Mouse (Mus musculus): ENCODE results near the gene Plekhs1. TPM values are rescaled to one million over a fixed set of nuclear protein-coding genes. Genes with fewer than 3 reads are reported as not detected.

Plekhs1 gene
- 0.09 and 0.15 TPM in 2 replicates for polyA plus RNA-seq (2021; fragmentation: Nextera tagmentation)
- long read RNA-seq, experiment 1 = 0 reads
- long read RNA-seq, experiment 2 = 0 reads

DNA sequence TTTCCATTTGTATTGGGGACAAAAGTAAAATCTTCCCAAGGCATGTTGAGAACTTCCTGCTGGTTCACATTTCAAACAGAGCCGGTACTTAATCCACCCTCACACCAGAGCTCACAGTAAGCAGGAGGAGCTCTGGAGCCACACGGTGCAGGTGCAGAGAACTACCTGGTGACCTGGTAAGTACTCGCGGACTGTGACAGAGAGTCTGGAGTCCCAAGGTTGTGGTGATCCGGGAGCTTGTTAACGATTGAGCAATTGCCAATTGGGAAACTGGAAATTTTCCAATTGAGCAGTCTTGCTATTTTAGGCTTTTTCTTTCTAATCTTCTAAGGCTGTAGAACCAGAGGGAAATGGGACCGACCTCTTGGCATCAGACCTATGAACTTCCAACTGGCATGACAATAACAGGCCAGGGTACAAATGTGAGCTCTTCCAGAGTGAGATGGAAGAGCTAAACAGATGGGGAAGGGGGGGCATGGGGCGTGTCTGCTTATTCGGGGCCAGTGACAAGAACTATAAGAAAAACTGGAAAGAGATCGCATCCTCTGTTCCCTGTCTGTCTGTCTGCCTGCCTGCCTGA, at the start of gene Plekhs1:
Plekhs1 (plus strand) TSS at position 119 of the 580 bp plus-strand sequence.

Other genes with a start within 250 kb of the Plekhs1 start
- not detected in 2 replicates for gene Habp2, start 174.5 kb upstream of the Plekhs1 start, polyA plus RNA-seq (2021; fragmentation: Nextera tagmentation)
- 0.26 and 0.29 TPM in 2 replicates for gene Nrap, start 71.6 kb upstream of the Plekhs1 start, polyA plus RNA-seq (2021; fragmentation: Nextera tagmentation)
- 3.0 and 3.8 TPM in 2 replicates for gene Casp7, start 64.5 kb upstream of the Plekhs1 start, polyA plus RNA-seq (2021; fragmentation: Nextera tagmentation)
- gene Dclre1a, start 86.6 kb downstream of the Plekhs1 start, polyA plus RNA-seq (2021; fragmentation: Nextera tagmentation) = 4.0 and 5.4 TPM in 2 replicates
- 1.4 and 2.1 TPM in 2 replicates for gene Nhlrc2, start 86.6 kb downstream of the Plekhs1 start, polyA plus RNA-seq (2021; fragmentation: Nextera tagmentation)